Mouse (Mus musculus): ENCODE results near the gene Rin2.

- TF ChIP-seq POLR2A (IDR thresholded peaks at IDR 0.05; ENCODE audit: insufficient read length, low read depth) (no peak), MYOD1 (IDR thresholded peaks at IDR 0.05; ENCODE audit: control insufficient read depth in 1 of 3, insufficient read length in 2 of 3, low read depth in 2 of 3) (no peak), CEBPB (IDR thresholded peaks at IDR 0.05; ENCODE audit: insufficient read depth, poor library complexity, severe bottlenecking) (no peak), REST (IDR thresholded peaks at IDR 0.05; ENCODE audit: insufficient read depth, insufficient read length) (no peak), MYOG (IDR thresholded peaks at IDR 0.05; ENCODE audit: control insufficient read depth in 1 of 3, insufficient read depth in 1 of 3, insufficient read length in 2 of 3, low read depth in 2 of 3) (no peak), SRF (IDR thresholded peaks at IDR 0.05; ENCODE audit: control insufficient read depth, insufficient read length, low read depth) (no peak), POLR2AphosphoS2 (IDR thresholded peaks at IDR 0.05; ENCODE audit: insufficient read length, low read depth) (no peak), TCF12 (IDR thresholded peaks at IDR 0.05; ENCODE audit: insufficient read depth, poor library complexity, severe bottlenecking) (no peak), USF1 (IDR thresholded peaks at IDR 0.05; ENCODE audit: low read depth) (no peak), MAX (IDR thresholded peaks at IDR 0.05; ENCODE audit: low read depth) (no peak), E2F4 (IDR thresholded peaks at IDR 0.05; ENCODE audit: insufficient read depth) (no peak), TCF3 (IDR thresholded peaks at IDR 0.05; ENCODE audit: insufficient read length, low read depth) (no peak)
Observed at GRCm38 (mm10) chr2:145833341-145833740, 158.3 kb downstream of the Rin2 start.
